8 mouse cellular contexts compared by ENCODE assay signal in genomic region chr6:56797311-56798151, GRCm38 (mm10). TPM values are rescaled to one million over a fixed set of nuclear protein-coding genes. Genes with fewer than 3 reads are reported as not detected.
DNase-seq lines count a peak whose midpoint lies in the region; ATAC-seq lines count a peak whose summit lies in the region.

Gene Kbtbd2, minus strand, starts transcription at chr6:56797813.

- no peaks in the 10 kb centered on the region for H3K36me3 ChIP-seq in hindbrain, embryonic 14.5 days (replicated peaks; ENCODE audit: control insufficient read depth, insufficient read depth)

- H3K27ac ChIP-seq in hindbrain, embryonic 14.5 days, result peak within 1 kb of the TSS; percentile 99

- ATAC-seq in hindbrain, embryonic 14.5 days (ENCODE audit: low FRiP score), result peak; percentile 96

- H3K4me2 ChIP-seq in hindbrain, embryonic 14.5 days (replicated peaks), result peak within 1 kb of the TSS; percentile 71

- WGBS in hindbrain, embryonic 14.5 days, result under 1% methylated on average over 85 of the region's 98 CpGs

- H3K4me3 ChIP-seq in hindbrain, embryonic 14.5 days (replicated peaks; ENCODE audit: low read length), result peak within 1 kb of the TSS; percentile 77

- no peaks in the 10 kb centered on the region for H3K27me3 ChIP-seq in hindbrain, embryonic 14.5 days (ENCODE audit: control insufficient read depth, insufficient read depth, low read length)

- H3K9me3 ChIP-seq in hindbrain, embryonic 14.5 days (ENCODE audit: control insufficient read depth, low read length), result no peaks in the 10 kb centered on the region

- DNase-seq in NIH3T3 (ENCODE audit: low read depth), result peak; percentile 98
- peak; percentile 95 to 97 for DNase-seq in cerebellum, postnatal 10 days
- DNase-seq in frontal cortex, postnatal 14 days (ENCODE audit: low spot score in 2 of 2), result peak; percentile 89 to 92
- DNase-seq in hindbrain, embryonic 14.5 days (ENCODE audit: low spot score), result peak; percentile 91
- DNase-seq in layer of hippocampus, postnatal 36 days, result peak; percentile 95
- DNase-seq in lung, postnatal 36 days, result peak; percentile 96
- DNase-seq in retina, postnatal 1 day, result peak; percentile 97
- DNase-seq in urinary bladder, adult 18-20 months (ENCODE audit: low spot score in 2 of 2), result peak; percentile 87 to 92

- peak within 1 kb of the TSS; percentile 94 for H3K9ac ChIP-seq in hindbrain, embryonic 14.5 days

- peaks cover 23% of the 10 kb centered on the region for H3K4me1 ChIP-seq in hindbrain, embryonic 14.5 days (replicated peaks; ENCODE audit: control insufficient read depth, insufficient read depth, low read length)

RNA-seq across cellular contexts. Expression of gene Kbtbd2, which starts in this region (rescaled TPM):
- polyA plus RNA-seq in hindbrain, embryonic 14.5 days (2014; fragmentation: Nextera tagmentation; extraction: Ambion mirVana), result 26.4 and 32.2 TPM in 2 replicates
- total RNA-seq in layer of hippocampus, postnatal 36 days (2021), result 10 to 100 TPM; 57.4 to 59.7 TPM

Comparison
In these comparisons a context has a peak if more than half of its experiments do, and no peak if none do; other contexts are left out.
1. Peak in every context shown above with its lines: DNase-seq, ATAC-seq, H3K4me3 ChIP-seq and H3K27ac ChIP-seq.